Mouse (Mus musculus): ENCODE data around the gene Arhgef17.

DNA sequence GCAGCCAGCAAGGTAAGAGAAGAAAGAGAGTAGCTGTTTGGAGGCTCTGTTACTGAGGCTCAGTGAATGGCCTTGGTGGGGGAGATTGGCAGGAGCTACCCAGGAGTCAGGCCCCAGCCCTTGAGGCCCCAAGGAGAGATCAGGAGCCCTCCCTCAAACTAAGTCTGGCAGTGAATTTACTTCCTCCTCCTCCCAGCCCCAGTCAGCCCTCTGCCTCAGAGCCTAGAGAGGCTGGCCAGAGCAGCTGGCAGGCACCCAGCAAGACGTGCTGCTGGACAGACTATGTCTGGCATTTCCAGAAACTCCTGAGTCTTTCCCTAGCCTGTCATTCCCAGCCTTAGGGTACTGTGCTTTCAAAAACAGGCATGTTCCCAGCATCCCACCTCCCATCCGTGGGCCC, 47.3 kb upstream of the Arhgef17 start:
- TF ChIP-seq CTCF (IDR thresholded peaks at IDR 0.05; ENCODE audit: low read depth) (no peak), EP300 (optimal IDR thresholded peaks at IDR 0.05) (no peak)
